Mouse (Mus musculus): ENCODE measurements around the gene Tkfc. TPM values are rescaled to one million over a fixed set of nuclear protein-coding genes. Genes with fewer than 3 reads are reported as not detected.

The Tkfc gene
- polyA plus RNA-seq, 1 experiment from 2014 or later = 21.3 TPM

DNA sequence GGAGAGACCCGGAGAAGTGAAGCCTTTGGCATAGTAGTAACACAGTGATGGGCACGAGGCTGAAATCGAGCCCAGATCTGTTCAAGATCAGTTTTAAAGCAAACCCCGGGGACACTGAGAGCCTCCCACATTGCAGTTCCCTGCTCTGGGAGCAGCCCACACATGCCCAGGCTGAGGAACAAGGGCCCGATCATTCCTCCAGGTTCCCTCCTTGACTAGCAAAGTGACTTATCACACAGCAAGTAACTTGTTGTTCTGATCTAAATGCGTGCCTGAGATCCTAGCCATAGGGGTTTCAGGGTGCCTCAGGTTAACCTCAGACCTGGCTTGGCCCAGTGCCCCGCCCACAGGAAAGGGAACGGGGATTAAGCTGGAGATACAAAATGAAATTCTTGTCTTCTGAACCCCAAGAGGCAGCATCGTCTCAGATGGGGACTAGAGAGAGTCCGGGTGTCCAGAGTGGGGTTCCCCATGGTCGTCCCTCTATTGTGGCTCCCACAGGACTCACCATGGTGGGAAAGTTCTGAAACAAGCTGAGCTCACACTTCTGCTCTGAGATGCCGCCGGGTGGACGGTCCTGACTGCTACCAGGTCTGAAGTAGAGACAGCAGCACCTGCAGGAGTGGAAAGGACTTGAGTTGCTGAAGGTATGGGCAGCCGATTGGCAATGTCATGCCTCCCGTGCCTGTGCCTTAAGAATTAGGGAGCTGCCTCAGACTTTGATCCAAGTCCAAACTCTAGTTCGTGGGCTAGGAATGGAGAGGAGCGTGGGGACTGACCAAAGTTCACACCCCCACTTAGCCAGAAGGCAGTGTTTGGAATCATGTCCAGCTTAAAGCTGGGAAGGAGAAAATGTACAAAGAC is 1.6 kb downstream of the Tkfc start:
- H3K4me1 ChIP-seq = peaks cover 30% of the 10 kb centered on the region
- peak overlapping the region; percentile 62; the same call in 1 of the 2 replicates for H3K4me2 ChIP-seq (replicated peaks)
- no peaks in the 10 kb centered on the region for H3K9me3 ChIP-seq (replicated peaks)
- ATAC-seq (ENCODE audit: low FRiP score) = no peak
- peaks cover 16% of the 10 kb centered on the region for H3K36me3 ChIP-seq
- H3K4me3 ChIP-seq = no peak overlapping the region
- H3K27ac ChIP-seq = no peak overlapping the region; the same call in 1 of the 2 replicates
- H3K9ac ChIP-seq = peak overlapping the region; percentile 90
- WGBS = 85% methylated on average over 18 of the region's 18 CpGs
- H3K27me3 ChIP-seq = no peaks in the 10 kb centered on the region

- WGBS = 1% methylated on average over 9 of the region's 9 CpGs
- peak overlapping the region; percentile 54 for H3K4me2 ChIP-seq (replicated peaks)
- ATAC-seq (ENCODE audit: low FRiP score) = peak; percentile 72
- peak overlapping the region; percentile 32 for H3K4me3 ChIP-seq
- no peaks in the 10 kb centered on the region for H3K9me3 ChIP-seq (replicated peaks)
- peaks cover 26% of the 10 kb centered on the region for H3K4me1 ChIP-seq
- H3K27me3 ChIP-seq = no peaks in the 10 kb centered on the region
- H3K36me3 ChIP-seq = peaks cover 8% of the 10 kb centered on the region
- peak overlapping the region; percentile 78 for H3K9ac ChIP-seq
- H3K27ac ChIP-seq = peak overlapping the region; percentile 94
Observed at GRCm38 (mm10) chr19:10602787-10603186, 2.7 kb downstream of the Tkfc start.

DNA sequence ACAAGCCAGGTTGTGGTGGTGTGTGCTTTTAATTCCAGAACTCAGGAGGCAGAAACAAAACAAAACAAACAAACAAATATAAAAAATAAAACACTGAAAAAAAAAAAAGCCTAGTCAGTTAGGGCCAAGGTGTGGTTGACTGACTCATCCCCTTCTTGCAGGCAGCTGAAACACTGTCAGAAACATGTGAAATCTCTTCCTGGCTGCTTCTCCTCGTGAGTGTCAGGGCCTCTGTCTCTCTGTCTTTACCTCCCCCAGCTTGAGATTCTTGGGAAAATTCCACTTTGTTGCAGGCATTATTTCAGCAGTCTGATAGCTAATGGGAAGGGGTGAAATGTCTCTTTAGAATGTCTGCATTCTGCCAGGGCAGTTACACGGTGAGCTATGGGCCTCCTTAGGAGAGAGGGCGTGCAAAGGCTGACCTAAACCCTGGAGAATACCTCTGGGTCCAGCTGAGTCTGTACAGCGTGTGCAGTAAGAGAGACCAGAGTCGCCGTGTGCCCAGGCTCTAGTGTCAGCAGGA is 3.1 kb downstream of the Tkfc start:
- peak overlapping the region; percentile 78 for H3K9ac ChIP-seq
- peak overlapping the region; percentile 94 for H3K27ac ChIP-seq
- H3K4me1 ChIP-seq = peaks cover 26% of the 10 kb centered on the region
- peak; percentile 55 for ATAC-seq (ENCODE audit: low FRiP score)
- peaks cover 3% of the 10 kb centered on the region; the same call in 1 of the 2 replicates for H3K36me3 ChIP-seq
- H3K4me3 ChIP-seq = peak overlapping the region; percentile 32
- no peaks in the 10 kb centered on the region for H3K9me3 ChIP-seq (replicated peaks)
- WGBS = 3% methylated on average over 6 of the region's 6 CpGs
- H3K27me3 ChIP-seq = no peaks in the 10 kb centered on the region
- peak overlapping the region; percentile 54 for H3K4me2 ChIP-seq (replicated peaks)

- H3K4me2 ChIP-seq (replicated peaks) = no peak overlapping the region
- no peak overlapping the region for H3K27ac ChIP-seq
- peaks cover 14% of the 10 kb centered on the region for H3K4me1 ChIP-seq
- H3K27me3 ChIP-seq = no peaks in the 10 kb centered on the region
- 98% methylated on average over 2 of the region's 2 CpGs for WGBS
- no peak overlapping the region for H3K9ac ChIP-seq
- H3K4me3 ChIP-seq = no peak overlapping the region
- H3K9me3 ChIP-seq (replicated peaks) = no peaks in the 10 kb centered on the region
- peaks cover 20% of the 10 kb centered on the region for H3K36me3 ChIP-seq
- no peak for ATAC-seq (ENCODE audit: low FRiP score)
Observed at GRCm38 (mm10) chr19:10599648-10600047, 5.8 kb downstream of the Tkfc start.

GRCm38 (mm10) chr19:10598188-10598587 is 7.3 kb downstream of the Tkfc start:
- Histone ChIP-seq H3K36me3 (peaks cover 32% of the 10 kb centered on the region), H3K9me3 (replicated peaks) (no peaks in the 10 kb centered on the region), H3K4me3 (no peak overlapping the region), H3K27me3 (no peaks in the 10 kb centered on the region), H3K4me1 (peaks cover 9% of the 10 kb centered on the region), H3K9ac (no peak overlapping the region), H3K4me2 (replicated peaks) (no peak overlapping the region), H3K27ac (no peak overlapping the region)
- 42% methylated on average over 3 of the region's 3 CpGs for WGBS
- ATAC-seq (ENCODE audit: low FRiP score) = no peak

GRCm38 (mm10) chr19:10591659-10592377 is 13.6 kb downstream of the Tkfc start:
- no peak overlapping the region for H3K9ac ChIP-seq
- no peak overlapping the region for H3K4me2 ChIP-seq (replicated peaks)
- H3K27ac ChIP-seq = no peak overlapping the region
- ATAC-seq (ENCODE audit: low FRiP score) = no peak
- H3K4me3 ChIP-seq = no peak overlapping the region
- no peaks in the 10 kb centered on the region for H3K27me3 ChIP-seq
- WGBS = 93% methylated on average over 6 of the region's 6 CpGs
- H3K9me3 ChIP-seq (replicated peaks) = no peaks in the 10 kb centered on the region
- H3K36me3 ChIP-seq = peaks cover 54% of the 10 kb centered on the region
- no peaks in the 10 kb centered on the region for H3K4me1 ChIP-seq

DNA sequence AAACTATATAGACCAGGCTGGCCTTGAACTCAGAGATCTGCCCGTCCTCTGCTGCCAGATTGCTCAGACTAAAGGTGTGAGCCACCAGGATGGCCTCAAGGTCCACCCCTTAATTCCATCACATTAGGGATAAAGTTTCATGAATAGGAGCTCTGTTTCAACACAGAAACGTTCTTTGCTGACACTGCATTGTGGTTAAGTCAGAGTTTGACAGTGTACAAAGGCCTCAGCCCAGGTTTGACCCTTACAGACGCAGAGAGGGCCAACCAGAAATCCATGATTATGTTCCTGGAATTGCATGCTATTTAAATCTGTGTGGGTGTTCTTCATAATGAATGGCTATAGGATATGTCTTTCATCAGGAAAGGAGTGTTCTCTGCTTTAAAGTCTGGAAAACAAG is 15.2 kb downstream of the Tkfc start:
- Histone ChIP-seq H3K4me3 (no peak overlapping the region), H3K36me3 (peaks cover 43% of the 10 kb centered on the region), H3K9ac (no peak overlapping the region), H3K4me2 (replicated peaks) (no peak overlapping the region), H3K27me3 (no peaks in the 10 kb centered on the region), H3K9me3 (replicated peaks) (no peaks in the 10 kb centered on the region), H3K4me1 (no peaks in the 10 kb centered on the region), H3K27ac (no peak overlapping the region)
- 68% methylated on average over 3 of the region's 3 CpGs for WGBS
- no peak for ATAC-seq (ENCODE audit: low FRiP score)

DNA sequence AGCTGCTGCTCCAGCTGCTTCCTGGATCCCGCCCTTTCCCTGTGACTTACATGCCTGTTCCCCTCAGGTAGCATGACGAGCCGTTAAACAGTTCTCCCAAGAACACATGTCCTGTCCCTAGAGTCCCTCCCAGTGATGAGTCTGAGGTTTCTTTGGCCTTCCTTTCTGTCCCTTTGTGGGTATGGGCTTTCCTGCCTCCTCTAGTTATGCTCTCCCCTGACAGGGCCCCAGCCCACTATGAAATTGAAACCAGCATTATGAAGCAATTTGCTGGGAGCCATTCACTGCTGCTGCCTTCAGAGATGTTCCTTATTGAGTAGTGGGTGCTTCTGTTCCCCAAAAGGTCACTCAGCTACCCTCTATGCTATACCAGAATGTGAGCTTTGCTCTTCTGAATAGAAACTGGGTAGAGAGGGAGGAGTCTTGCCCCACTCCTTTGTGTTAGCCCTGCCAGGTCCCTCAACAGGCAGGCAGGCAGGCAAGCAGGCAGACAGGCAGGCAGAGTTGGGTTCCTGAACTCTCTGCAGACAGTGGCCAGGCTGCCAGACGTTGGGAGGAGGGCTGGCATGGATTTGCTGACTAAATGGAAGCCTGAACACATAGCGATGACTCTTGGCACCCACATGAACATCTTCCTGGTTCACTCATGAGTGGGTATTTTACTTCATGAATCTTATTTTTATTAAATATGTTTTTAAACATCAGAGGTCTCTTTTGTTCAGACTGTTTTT is 16.2 kb downstream of the Tkfc start:
- no peak overlapping the region; the same call in 1 of the 2 replicates for H3K9ac ChIP-seq
- no peaks in the 10 kb centered on the region for H3K27me3 ChIP-seq
- no peak overlapping the region for H3K4me2 ChIP-seq (replicated peaks)
- H3K36me3 ChIP-seq = peaks cover 34% of the 10 kb centered on the region
- no peaks in the 10 kb centered on the region for H3K9me3 ChIP-seq (replicated peaks)
- 67% methylated on average over 5 of the region's 5 CpGs for WGBS
- no peaks in the 10 kb centered on the region for H3K4me1 ChIP-seq
- no peak for ATAC-seq (ENCODE audit: low FRiP score)
- 0 out of 2 replicates have a peak overlapping the region, but pooled peaks have one; percentile 0 for H3K27ac ChIP-seq
- H3K4me3 ChIP-seq = no peak overlapping the region

GRCm38 (mm10) chr19:10587231-10587630 is 18.2 kb downstream of the Tkfc start:
- no peaks in the 10 kb centered on the region for H3K4me1 ChIP-seq
- no peak overlapping the region for H3K4me3 ChIP-seq
- H3K9me3 ChIP-seq (replicated peaks) = no peaks in the 10 kb centered on the region
- no peak overlapping the region for H3K27ac ChIP-seq
- no peak overlapping the region for H3K4me2 ChIP-seq (replicated peaks)
- WGBS = 97% methylated on average over 7 of the region's 8 CpGs
- H3K9ac ChIP-seq = no peak overlapping the region
- no peak for ATAC-seq (ENCODE audit: low FRiP score)
- H3K27me3 ChIP-seq = no peaks in the 10 kb centered on the region
- H3K36me3 ChIP-seq = peaks cover 19% of the 10 kb centered on the region

DNA sequence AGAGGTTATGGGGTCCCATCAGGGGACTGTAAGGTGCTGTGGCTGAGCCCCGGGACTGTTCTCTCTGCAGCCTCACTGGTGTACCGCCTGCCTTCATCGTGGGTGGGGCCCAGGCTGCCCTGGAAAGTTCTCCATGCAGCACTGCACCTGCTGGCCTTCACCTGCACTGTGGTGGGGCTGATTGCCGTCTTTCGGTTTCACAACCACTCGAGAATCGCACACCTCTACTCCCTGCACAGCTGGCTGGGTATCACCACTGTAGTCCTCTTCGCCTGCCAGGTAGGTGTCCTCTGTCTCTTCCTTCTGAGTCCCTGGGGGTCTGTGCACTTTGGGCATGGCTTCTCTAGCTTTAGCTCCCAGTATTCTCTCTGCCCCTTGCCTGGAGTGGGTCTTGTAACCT is 20.3 kb downstream of the Tkfc start:
- H3K27ac ChIP-seq = no peak overlapping the region
- H3K4me3 ChIP-seq = no peak overlapping the region
- no peaks in the 10 kb centered on the region for H3K27me3 ChIP-seq
- 89% methylated on average over 8 of the region's 8 CpGs for WGBS
- no peaks in the 10 kb centered on the region for H3K4me1 ChIP-seq
- H3K4me2 ChIP-seq (replicated peaks) = no peak overlapping the region
- no peak overlapping the region for H3K9ac ChIP-seq
- H3K9me3 ChIP-seq (replicated peaks) = no peaks in the 10 kb centered on the region
- peaks cover 14% of the 10 kb centered on the region for H3K36me3 ChIP-seq
- no peak for ATAC-seq (ENCODE audit: low FRiP score)

DNA sequence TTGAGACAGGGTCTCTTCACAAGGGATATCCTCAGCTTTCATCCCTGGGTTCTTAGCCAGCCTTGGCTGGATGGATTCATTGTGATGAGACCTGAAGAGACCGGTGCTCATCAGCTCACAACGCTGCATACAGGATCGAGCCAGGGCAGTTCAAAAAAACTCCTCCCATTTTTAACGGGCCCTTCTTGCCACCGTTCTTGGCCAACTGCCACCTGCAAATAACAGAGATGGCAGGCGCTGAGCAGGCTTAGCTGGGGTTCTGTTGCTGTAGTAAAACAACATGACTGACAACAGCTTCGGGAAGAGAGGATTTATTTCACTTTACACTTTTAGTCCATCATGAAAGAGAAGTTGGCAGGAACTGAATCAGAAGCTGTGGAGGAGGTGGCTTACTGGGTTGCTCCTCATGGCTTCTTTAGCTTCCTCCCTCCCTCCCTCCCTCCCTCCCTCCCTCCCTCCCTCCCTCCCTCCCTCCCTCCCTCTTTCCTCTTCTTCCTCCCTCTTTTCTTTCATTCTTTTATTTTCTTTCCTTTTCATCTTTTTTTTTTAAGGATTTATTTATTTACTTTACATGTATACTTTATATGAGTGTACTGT is 21.8 kb downstream of the Tkfc start:
- Histone ChIP-seq H3K27ac (no peak overlapping the region), H3K9me3 (replicated peaks) (no peaks in the 10 kb centered on the region), H3K36me3 (peaks cover 12% of the 10 kb centered on the region), H3K4me3 (no peak overlapping the region), H3K27me3 (no peaks in the 10 kb centered on the region), H3K9ac (no peak overlapping the region), H3K4me1 (0 out of 2 replicates have a peak, but pooled peaks cover 2% of the 10 kb centered on the region), H3K4me2 (replicated peaks) (no peak overlapping the region)
- 82% methylated on average over 7 of the region's 7 CpGs for WGBS
- no peak for ATAC-seq (ENCODE audit: low FRiP score)

Measured in hindbrain, embryonic 12.5 days (tissue).